In genomic region chr15:30610613-30611012, GRCm38 (mm10) we compare ENCODE assay signal across 12 mouse cellular contexts.
DNase-seq lines count a peak whose midpoint lies in the region; ATAC-seq and TF ChIP-seq lines count a peak whose summit lies in the region.
"Had no signal": no experiment of that assay in that cellular context is flagged by ENCODE, and none has a peak within 500 bp of the region (broad histone marks: within the 10 kb centered on the region; RNA-seq: fewer than 3 reads in every experiment).

No protein-coding gene starts in this region.

- no peak for TF ChIP-seq POLR2A in spleen, adult 2 months (IDR thresholded peaks at IDR 0.05; ENCODE audit: low read depth, low read length)
- no peak for TF ChIP-seq POLR2A in cerebellum, adult 2 months (IDR thresholded peaks at IDR 0.05; ENCODE audit: borderline replicate concordance, insufficient read depth, low read length)

- H3K27me3 ChIP-seq in liver, embryonic 15.5 days, result no peaks in the 10 kb centered on the region
- no peaks in the 10 kb centered on the region for H3K27me3 ChIP-seq in spleen, adult 2 months (ENCODE audit: control insufficient read depth, insufficient read depth, low read length)
- H3K27me3 ChIP-seq in cerebellum, adult 2 months (ENCODE audit: control insufficient read depth, insufficient read depth, low read length), result no peaks in the 10 kb centered on the region
- H3K27me3 ChIP-seq in intestine, embryonic 16.5 days (replicated peaks; ENCODE audit: control insufficient read depth, insufficient read depth, low read length), result no peaks in the 10 kb centered on the region
- no peaks in the 10 kb centered on the region for H3K27me3 ChIP-seq in hindbrain, postnatal 0 days (ENCODE audit: insufficient read depth, low read length)
- H3K27me3 ChIP-seq: hindbrain, embryonic 15.5 days had no signal

- no peak for TF ChIP-seq CTCF in spleen, adult 2 months (IDR thresholded peaks at IDR 0.05; ENCODE audit: extremely low read depth, insufficient read depth, insufficient read length, insufficient replicate concordance)
- no peak for TF ChIP-seq CTCF in cerebellum, adult 2 months (IDR thresholded peaks at IDR 0.05; ENCODE audit: borderline replicate concordance, insufficient read depth, low read depth, low read length)
- no peak for TF ChIP-seq CTCF in hindbrain, postnatal 0 days (IDR thresholded peaks at IDR 0.05; ENCODE audit: low read depth)

- ATAC-seq in CD4-positive, CD25-positive, alpha-beta regulatory T cell, adult 4 months, result peak; percentile 95
- peak; percentile 47 for ATAC-seq in liver, embryonic 15.5 days (ENCODE audit: insufficient read depth)
- ATAC-seq in intestine, embryonic 16.5 days, result no peak
- ATAC-seq in hindbrain, postnatal 0 days, result no peak

- no peak overlapping the region for H3K4me2 ChIP-seq in liver, embryonic 15.5 days
- H3K4me2 ChIP-seq in intestine, embryonic 16.5 days (ENCODE audit: low read depth, low read length), result no peak overlapping the region
- H3K4me2 ChIP-seq in hindbrain, postnatal 0 days (ENCODE audit: low read depth, low read length), result no peak overlapping the region
- H3K4me2 ChIP-seq: hindbrain, embryonic 15.5 days had no signal

- H3K36me3 ChIP-seq in liver, embryonic 15.5 days (replicated peaks), result no peaks in the 10 kb centered on the region
- H3K36me3 ChIP-seq in spleen, adult 2 months (ENCODE audit: control insufficient read depth, insufficient read depth, low read length), result no peaks in the 10 kb centered on the region
- no peaks in the 10 kb centered on the region for H3K36me3 ChIP-seq in intestine, embryonic 16.5 days (ENCODE audit: control insufficient read depth, insufficient read depth, low read length)
- no peaks in the 10 kb centered on the region for H3K36me3 ChIP-seq in hindbrain, postnatal 0 days (ENCODE audit: insufficient read depth, low read length)
- H3K36me3 ChIP-seq: hindbrain, embryonic 15.5 days had no signal

- 13% methylated on average over 7 of the region's 7 CpGs for WGBS in liver, embryonic 15.5 days (ENCODE audit: insufficient replicate concordance)
- WGBS in spleen, adult 2 months, result 7% methylated on average over 7 of the region's 7 CpGs
- whole genome bisulfite sequencing in cerebellum, adult 2 months, result 91% methylated on average over 7 of the region's 7 CpGs
- 70% methylated on average over 7 of the region's 7 CpGs for WGBS in intestine, embryonic 16.5 days
- 88% methylated on average over 7 of the region's 7 CpGs for WGBS in hindbrain, postnatal 0 days

- H3K27ac ChIP-seq in liver, embryonic 15.5 days (replicated peaks), result no peak overlapping the region
- H3K27ac ChIP-seq in spleen, adult 2 months (ENCODE audit: insufficient read depth, low read length), result no peak overlapping the region; the same call in 1 of the 2 replicates
- no peak overlapping the region for H3K27ac ChIP-seq in cerebellum, adult 2 months (ENCODE audit: insufficient read depth, low read length)
- no peak overlapping the region for H3K27ac ChIP-seq in intestine, embryonic 16.5 days (ENCODE audit: low read length)
- no peak overlapping the region for H3K27ac ChIP-seq in hindbrain, postnatal 0 days
- H3K27ac ChIP-seq: hindbrain, embryonic 15.5 days had no signal

- no peaks in the 10 kb centered on the region for H3K4me1 ChIP-seq in liver, embryonic 15.5 days (replicated peaks)
- H3K4me1 ChIP-seq in spleen, adult 2 months (ENCODE audit: control insufficient read depth, insufficient read depth, insufficient read length), result peaks cover 11% of the 10 kb centered on the region
- no peaks in the 10 kb centered on the region for H3K4me1 ChIP-seq in cerebellum, adult 2 months (ENCODE audit: control insufficient read depth, insufficient read depth, low read length)
- H3K4me1 ChIP-seq in intestine, embryonic 16.5 days (ENCODE audit: control insufficient read depth, insufficient read depth, low read length), result no peaks in the 10 kb centered on the region
- H3K4me1 ChIP-seq in hindbrain, postnatal 0 days (ENCODE audit: insufficient read depth, low read length), result no peaks in the 10 kb centered on the region
- H3K4me1 ChIP-seq: hindbrain, embryonic 15.5 days had no signal

- H3K9me3 ChIP-seq in liver, embryonic 15.5 days (replicated peaks), result no peaks in the 10 kb centered on the region
- H3K9me3 ChIP-seq in intestine, embryonic 16.5 days (ENCODE audit: control insufficient read depth, low read length), result no peaks in the 10 kb centered on the region
- H3K9me3 ChIP-seq in hindbrain, postnatal 0 days (ENCODE audit: low read length), result no peaks in the 10 kb centered on the region
- H3K9me3 ChIP-seq: hindbrain, embryonic 15.5 days had no signal

- no peak overlapping the region for H3K4me3 ChIP-seq in liver, embryonic 15.5 days (replicated peaks)
- no peak overlapping the region for H3K4me3 ChIP-seq in spleen, adult 2 months (ENCODE audit: extremely low read depth, insufficient read depth, insufficient read length)
- no peak overlapping the region for H3K4me3 ChIP-seq in cerebellum, adult 2 months (replicated peaks; ENCODE audit: insufficient read depth, low read depth, low read length)
- H3K4me3 ChIP-seq in intestine, embryonic 16.5 days (ENCODE audit: low read length), result no peak overlapping the region
- no peak overlapping the region for H3K4me3 ChIP-seq in hindbrain, postnatal 0 days (ENCODE audit: low read length)
- H3K4me3 ChIP-seq: hindbrain, embryonic 15.5 days; myocyte had no signal

- peak; percentile 17 to 49 for DNase-seq in heart, adult 9 months (ENCODE audit: low spot score in 2 of 2)
- no peak for DNase-seq in heart, postnatal 4 days
- peak; percentile 49 to 82 for DNase-seq in spleen, adult 2 months (ENCODE audit: low read depth in 1 of 2, low spot score in 2 of 2)
- no peak for DNase-seq in cerebellum, adult 2 months
- no peak for DNase-seq in hindbrain, postnatal 0 days (ENCODE audit: low spot score)
- DNase-seq: adrenal gland, adult 2 months; embryo, embryonic 11 days had no signal

- H3K9ac ChIP-seq in liver, embryonic 15.5 days, result no peak overlapping the region
- H3K9ac ChIP-seq in intestine, embryonic 16.5 days (ENCODE audit: low read depth, low read length), result no peak overlapping the region
- H3K9ac ChIP-seq in hindbrain, postnatal 0 days (replicated peaks; ENCODE audit: low read length), result no peak overlapping the region
- H3K9ac ChIP-seq: hindbrain, embryonic 15.5 days had no signal

Comparison
In these comparisons a context has a peak if more than half of its experiments do, and no peak if none do; other contexts are left out.
1. DNase-seq: peak in heart, adult 9 months (2 of 2) and spleen, adult 2 months (2 of 2); none in heart, postnatal 4 days (single experiment), cerebellum, adult 2 months (0 of 2) and hindbrain, postnatal 0 days (single experiment).
2. ATAC-seq: peak in CD4-positive, CD25-positive, alpha-beta regulatory T cell, adult 4 months (single experiment) and liver, embryonic 15.5 days (single experiment); none in intestine, embryonic 16.5 days (single experiment) and hindbrain, postnatal 0 days (single experiment).